Mouse (Mus musculus) heart, embryonic 12.5 days (tissue): ENCODE measurements around the gene Ccnl2. TPM values are rescaled to one million over a fixed set of nuclear protein-coding genes. Genes with fewer than 3 reads are reported as not detected.

Experiments
- ATAC-seq: fragments of 200-750 bp; cut with Nextera tagmentation; 2 replicates; pipeline ENCODE4 v1.8.0; 2017; ENCODE audit warnings: moderate TSS enrichment, moderate library complexity; ENCODE audit not compliant: insufficient number of reproducible peaks, low FRiP score
- H3K27ac ChIP-seq: fragments of 300-500 bp; sonication (generic); 2 replicates; pipeline ENCODE4 v1.5.1; 2016; ENCODE audit warnings: mild to moderate bottlenecking, moderate library complexity; ENCODE audit not compliant: poor library complexity, severe bottlenecking
- H3K27me3 ChIP-seq: fragments of 300-500 bp; sonication (generic); replicated peaks from 2 replicates; pipeline ENCODE4 v1.6.1; 2016; ENCODE audit warnings: mild to moderate bottlenecking, moderate library complexity
- H3K36me3 ChIP-seq: fragments of 300-500 bp; sonication (generic); 2 replicates; pipeline ENCODE4 v1.6.1; 2016; ENCODE audit warnings: mild to moderate bottlenecking, moderate library complexity
- H3K4me1 ChIP-seq: fragments of 300-500 bp; sonication (generic); replicated peaks from 2 replicates; pipeline ENCODE4 v1.6.1; 2016; ENCODE audit warnings: mild to moderate bottlenecking
- H3K4me2 ChIP-seq: fragments of 300-500 bp; sonication (generic); 2 replicates; pipeline ENCODE4 v1.6.1; 2016; ENCODE audit warnings: mild to moderate bottlenecking, moderate library complexity
- H3K4me3 ChIP-seq: fragments of 300-500 bp; sonication (generic); 2 replicates; pipeline ENCODE4 v1.5.1; 2016; ENCODE audit warnings: mild to moderate bottlenecking
- H3K9ac ChIP-seq: fragments of 300-500 bp; sonication (generic); 2 replicates; pipeline ENCODE4 v1.6.1; 2016; ENCODE audit warnings: mild to moderate bottlenecking, moderate library complexity
- H3K9me3 ChIP-seq: fragments of 300-500 bp; sonication (generic); replicated peaks from 2 replicates; pipeline ENCODE4 v1.6.1; 2016; ENCODE audit warnings: mild to moderate bottlenecking, moderate library complexity
- WGBS: fragments of 180-500 bp; shearing (Covaris S2); methylation state at CpG from one replicate; pipeline ENCODE4 v1.1.7; 2016; 5-methylcytosine and 5-hydroxymethylcytosine counted together
- polyA plus RNA-seq: library from polyadenylated mRNA; unstranded; fragments of >200 nt; fragmentation: Nextera tagmentation; extraction: Ambion mirVana; gene quantifications from 2 replicates; pipeline ENCODE4 v1.2.1, GENCODE M21; 2016

Ccnl2 gene
- polyA plus RNA-seq, 1 experiment from 2014 or later: 137 TPM

- H3K36me3 ChIP-seq: peaks cover 23% of the 10 kb centered on the region
- peak overlapping the region; percentile 56 for H3K4me3 ChIP-seq
- H3K9me3 ChIP-seq: no peaks in the 10 kb centered on the region
- peak overlapping the region; percentile 77 for H3K27ac ChIP-seq
- H3K4me1 ChIP-seq: peaks cover 45% of the 10 kb centered on the region
- H3K27me3 ChIP-seq: peaks cover 4% of the 10 kb centered on the region; the same call in 1 of the 2 replicates
- H3K4me2 ChIP-seq: peak overlapping the region; percentile 95
- no peak for ATAC-seq
- H3K9ac ChIP-seq: peak overlapping the region; percentile 80
- 10% methylated on average over 8 of the region's 8 CpGs for WGBS
These were observed 28.1 kb downstream of the Ccnl2 start for GRCm38 (mm10) chr4:155840076-155841002.

GRCm38 (mm10) chr4:155841003-155841454, 28.7 kb downstream of the Ccnl2 start:
- no peaks in the 10 kb centered on the region for H3K9me3 ChIP-seq
- under 1% methylated on average over 32 of the region's 32 CpGs for WGBS
- no peak overlapping the region for H3K27ac ChIP-seq
- peak overlapping the region; percentile 80 for H3K9ac ChIP-seq
- H3K36me3 ChIP-seq: peaks cover 23% of the 10 kb centered on the region
- H3K4me1 ChIP-seq: peaks cover 45% of the 10 kb centered on the region
- H3K27me3 ChIP-seq: peaks cover 4% of the 10 kb centered on the region; the same call in 1 of the 2 replicates
- ATAC-seq: peak; percentile 58
- H3K4me3 ChIP-seq: peak overlapping the region; percentile 56
- H3K4me2 ChIP-seq: peak overlapping the region; percentile 95

- peaks cover 51% of the 10 kb centered on the region for H3K4me1 ChIP-seq
- ATAC-seq: no peak
- H3K27me3 ChIP-seq: peaks cover 4% of the 10 kb centered on the region; the same call in 1 of the 2 replicates
- H3K9ac ChIP-seq: no peak overlapping the region
- H3K36me3 ChIP-seq: peaks cover 23% of the 10 kb centered on the region
- 0 out of 2 replicates have a peak overlapping the region, but pooled peaks have one; percentile 56 for H3K4me3 ChIP-seq
- no peak overlapping the region for H3K27ac ChIP-seq
- WGBS: 43% methylated on average over 38 of the region's 38 CpGs
- no peaks in the 10 kb centered on the region for H3K9me3 ChIP-seq
- peak overlapping the region; percentile 95 for H3K4me2 ChIP-seq
These were observed 29.5 kb downstream of the Ccnl2 start for GRCm38 (mm10) chr4:155841651-155842270.

GRCm38 (mm10) chr4:155843231-155843630, 30.9 kb downstream of the Ccnl2 start:
- Histone ChIP-seq H3K27ac (no peak overlapping the region), H3K4me2 (no peak overlapping the region), H3K4me3 (no peak overlapping the region), H3K9me3 (no peaks in the 10 kb centered on the region), H3K9ac (no peak overlapping the region), H3K36me3 (peaks cover 23% of the 10 kb centered on the region), H3K27me3 (peaks cover 4% of the 10 kb centered on the region; the same call in 1 of the 2 replicates), H3K4me1 (peaks cover 46% of the 10 kb centered on the region)
- WGBS: 85% methylated on average over 5 of the region's 5 CpGs
- no peak for ATAC-seq

- Histone ChIP-seq H3K4me2 (peak within 1 kb of the TSS; percentile 76), H3K4me1 (peaks cover 23% of the 10 kb centered on the region), H3K9ac (peak within 1 kb of the TSS; percentile 91), H3K9me3 (no peaks in the 10 kb centered on the region), H3K4me3 (peak within 1 kb of the TSS; percentile 90), H3K36me3 (peaks cover 18% of the 10 kb centered on the region), H3K27me3 (no peaks in the 10 kb centered on the region), H3K27ac (peak within 1 kb of the TSS; percentile 27)
- peak; percentile 93 for ATAC-seq
- WGBS: 2% methylated on average over 63 of the region's 65 CpGs
These were observed 34.7 kb downstream of the Ccnl2 start, which contains the start of gene Dvl1 for GRCm38 (mm10) chr4:155846871-155847578. Gene Dvl1, plus strand, starts transcription at chr4:155847402.

GRCm38 (mm10) chr4:155847591-155848352, 35.5 kb downstream of the Ccnl2 start:
- H3K9ac ChIP-seq: peak overlapping the region; percentile 91
- WGBS: 3% methylated on average over 68 of the region's 69 CpGs
- peaks cover 13% of the 10 kb centered on the region for H3K36me3 ChIP-seq
- peak overlapping the region; percentile 76 for H3K4me2 ChIP-seq
- peak overlapping the region; percentile 90 for H3K4me3 ChIP-seq
- peaks cover 23% of the 10 kb centered on the region for H3K4me1 ChIP-seq
- peak overlapping the region; percentile 27 for H3K27ac ChIP-seq
- ATAC-seq: peak; percentile 74
- H3K27me3 ChIP-seq: no peaks in the 10 kb centered on the region
- no peaks in the 10 kb centered on the region for H3K9me3 ChIP-seq

- Histone ChIP-seq H3K4me3 (peak overlapping the region; percentile 90), H3K27ac (no peak overlapping the region), H3K36me3 (peaks cover 10% of the 10 kb centered on the region), H3K4me2 (peak overlapping the region; percentile 76), H3K27me3 (no peaks in the 10 kb centered on the region), H3K9ac (peak overlapping the region; percentile 91), H3K4me1 (peaks cover 23% of the 10 kb centered on the region), H3K9me3 (no peaks in the 10 kb centered on the region)
- WGBS: 64% methylated on average over 7 of the region's 7 CpGs
- no peak for ATAC-seq
These were observed 36.3 kb downstream of the Ccnl2 start for GRCm38 (mm10) chr4:155848434-155849095.

GRCm38 (mm10) chr4:155849391-155849790, 37.1 kb downstream of the Ccnl2 start:
- Histone ChIP-seq H3K4me1 (peaks cover 23% of the 10 kb centered on the region), H3K4me2 (no peak overlapping the region), H3K9me3 (no peaks in the 10 kb centered on the region), H3K9ac (no peak overlapping the region), H3K36me3 (peaks cover 9% of the 10 kb centered on the region), H3K27me3 (no peaks in the 10 kb centered on the region), H3K4me3 (no peak overlapping the region), H3K27ac (no peak overlapping the region)
- ATAC-seq: no peak
- WGBS: 85% methylated on average over 2 of the region's 2 CpGs

- H3K27ac ChIP-seq: no peak overlapping the region
- no peak overlapping the region for H3K4me2 ChIP-seq
- H3K4me3 ChIP-seq: no peak overlapping the region
- ATAC-seq: no peak
- peaks cover 23% of the 10 kb centered on the region for H3K4me1 ChIP-seq
- no peak overlapping the region for H3K9ac ChIP-seq
- peaks cover 14% of the 10 kb centered on the region for H3K36me3 ChIP-seq
- 89% methylated on average over 3 of the region's 3 CpGs for WGBS
- no peaks in the 10 kb centered on the region for H3K27me3 ChIP-seq
- H3K9me3 ChIP-seq: no peaks in the 10 kb centered on the region
These were observed 37.6 kb downstream of the Ccnl2 start for GRCm38 (mm10) chr4:155849792-155850451.
